Mouse (Mus musculus): ENCODE results near the gene Fcgr3. TPM values are rescaled to one million over a fixed set of nuclear protein-coding genes. Genes with fewer than 3 reads are reported as not detected.
"Not testable (repeated sequence)": the region's sequence is repeated elsewhere in the genome, so short reads cannot be mapped to it uniquely, and the experiment has no call there.

The Fcgr3 gene
- total and polyA plus RNA-seq, 3 experiments = 3.7 to 8.5 (median 6.1) TPM

DNA sequence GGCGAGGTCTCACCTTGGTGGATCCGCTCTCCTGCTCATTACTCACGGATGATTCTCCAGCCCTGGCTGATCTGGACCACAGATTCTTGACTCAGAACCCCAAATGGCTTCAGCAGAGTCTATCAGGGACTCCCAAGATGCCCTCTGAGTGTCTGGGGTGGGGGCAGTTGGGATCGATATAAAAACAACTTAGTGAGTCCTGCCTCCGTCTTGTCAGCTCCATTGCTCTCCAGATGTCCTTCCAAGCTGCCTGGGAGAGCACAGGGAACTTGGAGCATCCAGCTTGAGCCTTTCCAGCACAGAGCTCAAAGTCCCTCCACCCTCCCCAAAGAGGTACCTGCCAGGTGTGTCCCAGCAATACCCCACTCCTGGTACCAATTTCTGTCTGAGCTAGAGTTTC lies 11.4 kb upstream of the Fcgr3 start:
- H3K27ac ChIP-seq (ENCODE audit: insufficient read depth, low read depth); in situ Hi-C loops (cut with MboI; ENCODE audit: low pct_ligation_motif_present, low pct_unique_long_range_greater_than_20kb, low sequenced_read_pairs); dilution Hi-C loops (cut with MboI; ENCODE audit: extremely low pct_ligation_motif_present, extremely low pct_unique_long_range_greater_than_20kb, low sequenced_read_pairs); H3K9me3 ChIP-seq (replicated peaks; ENCODE audit: low read length); H3K79me2 ChIP-seq (replicated peaks; ENCODE audit: control insufficient read depth, extremely low read depth, insufficient read depth, poor library complexity, severe bottlenecking); DNase-seq (ENCODE audit: extremely low read depth); H3K9ac ChIP-seq (ENCODE audit: insufficient read depth, low read depth); H3K36me3 ChIP-seq (replicated peaks in 1 of 2; ENCODE audit: control insufficient read depth in 1 of 2, insufficient read depth in 1 of 2, low read length in 1 of 2); H3K27me3 ChIP-seq (replicated peaks); H3K4me2 ChIP-seq (ENCODE audit: insufficient read depth, low read depth, poor library complexity, severe bottlenecking); H3K4me1 ChIP-seq (ENCODE audit: control insufficient read depth in 1 of 2, insufficient read depth in 2 of 2); H3K4me3 ChIP-seq (replicated peaks in 1 of 3; ENCODE audit: low read depth in 2 of 3, low read length in 2 of 3, poor library complexity in 1 of 3): not testable (repeated sequence)

DNA sequence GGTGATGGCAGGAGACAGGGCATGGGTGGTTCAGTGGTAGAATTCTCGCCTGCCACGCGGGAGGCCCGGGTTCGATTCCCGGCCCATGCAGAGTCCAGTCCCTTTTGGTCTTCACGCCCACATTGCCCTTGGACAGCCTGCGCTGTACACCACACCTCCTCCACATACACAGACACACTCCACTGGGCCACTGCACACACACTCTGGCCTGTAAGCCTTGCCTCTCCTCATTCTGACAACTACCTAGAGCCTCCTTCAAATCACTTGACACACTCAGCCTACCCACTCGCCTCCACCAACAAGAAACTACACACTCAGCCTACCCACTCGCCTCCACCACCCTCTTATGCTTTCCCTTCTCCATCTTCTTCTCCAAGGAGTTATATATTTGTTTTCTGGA lies 9.5 kb upstream of the Fcgr3 start:
- H3K4me1 ChIP-seq (ENCODE audit: control insufficient read depth in 1 of 2, insufficient read depth in 2 of 2); H3K4me3 ChIP-seq (replicated peaks in 1 of 3; ENCODE audit: low read depth in 2 of 3, low read length in 2 of 3, poor library complexity in 1 of 3); H3K79me2 ChIP-seq (replicated peaks; ENCODE audit: control insufficient read depth, extremely low read depth, insufficient read depth, poor library complexity, severe bottlenecking); DNase-seq (ENCODE audit: extremely low read depth); H3K36me3 ChIP-seq (replicated peaks in 1 of 2; ENCODE audit: control insufficient read depth in 1 of 2, insufficient read depth in 1 of 2, low read length in 1 of 2); H3K27ac ChIP-seq (ENCODE audit: insufficient read depth, low read depth); H3K9me3 ChIP-seq (replicated peaks; ENCODE audit: low read length); H3K4me2 ChIP-seq (ENCODE audit: insufficient read depth, low read depth, poor library complexity, severe bottlenecking); H3K9ac ChIP-seq (ENCODE audit: insufficient read depth, low read depth); dilution Hi-C loops (cut with MboI; ENCODE audit: extremely low pct_ligation_motif_present, extremely low pct_unique_long_range_greater_than_20kb, low sequenced_read_pairs); in situ Hi-C loops (cut with MboI; ENCODE audit: low pct_ligation_motif_present, low pct_unique_long_range_greater_than_20kb, low sequenced_read_pairs); H3K27me3 ChIP-seq (replicated peaks): not testable (repeated sequence)

GRCm38 (mm10) chr1:171072217-171072616 lies 7.5 kb upstream of the Fcgr3 start:
- dilution Hi-C loops (cut with MboI; ENCODE audit: extremely low pct_ligation_motif_present, extremely low pct_unique_long_range_greater_than_20kb, low sequenced_read_pairs); in situ Hi-C loops (cut with MboI; ENCODE audit: low pct_ligation_motif_present, low pct_unique_long_range_greater_than_20kb, low sequenced_read_pairs); H3K27me3 ChIP-seq (replicated peaks): not testable (repeated sequence)

GRCm38 (mm10) chr1:171071726-171072125 lies 7.0 kb upstream of the Fcgr3 start:
- H3K4me2 ChIP-seq (ENCODE audit: insufficient read depth, low read depth, poor library complexity, severe bottlenecking); H3K9me3 ChIP-seq (replicated peaks; ENCODE audit: low read length); H3K79me2 ChIP-seq (replicated peaks; ENCODE audit: control insufficient read depth, extremely low read depth, insufficient read depth, poor library complexity, severe bottlenecking); DNase-seq (ENCODE audit: extremely low read depth); in situ Hi-C loops (cut with MboI; ENCODE audit: low pct_ligation_motif_present, low pct_unique_long_range_greater_than_20kb, low sequenced_read_pairs); H3K27me3 ChIP-seq (replicated peaks); H3K4me1 ChIP-seq (ENCODE audit: control insufficient read depth in 1 of 2, insufficient read depth in 2 of 2); H3K4me3 ChIP-seq (replicated peaks in 1 of 3; ENCODE audit: low read depth in 2 of 3, low read length in 2 of 3, poor library complexity in 1 of 3); H3K36me3 ChIP-seq (replicated peaks in 1 of 2; ENCODE audit: control insufficient read depth in 1 of 2, insufficient read depth in 1 of 2, low read length in 1 of 2); dilution Hi-C loops (cut with MboI; ENCODE audit: extremely low pct_ligation_motif_present, extremely low pct_unique_long_range_greater_than_20kb, low sequenced_read_pairs); H3K9ac ChIP-seq (ENCODE audit: insufficient read depth, low read depth); H3K27ac ChIP-seq (ENCODE audit: insufficient read depth, low read depth): not testable (repeated sequence)

More at GRCm38 (mm10) chr1:171072217-171072616, 7.5 kb upstream of the Fcgr3 start:
- not testable (repeated sequence) for H3K27ac ChIP-seq (ENCODE audit: insufficient read depth, low read depth); H3K9me3 ChIP-seq (replicated peaks; ENCODE audit: low read length); H3K79me2 ChIP-seq (replicated peaks; ENCODE audit: control insufficient read depth, extremely low read depth, insufficient read depth, poor library complexity, severe bottlenecking); H3K4me1 ChIP-seq (ENCODE audit: control insufficient read depth in 1 of 2, insufficient read depth in 2 of 2); H3K9ac ChIP-seq (ENCODE audit: insufficient read depth, low read depth); H3K4me2 ChIP-seq (ENCODE audit: insufficient read depth, low read depth, poor library complexity, severe bottlenecking); H3K4me3 ChIP-seq (replicated peaks in 1 of 3; ENCODE audit: low read depth in 2 of 3, low read length in 2 of 3, poor library complexity in 1 of 3); H3K36me3 ChIP-seq (replicated peaks in 1 of 2; ENCODE audit: control insufficient read depth in 1 of 2, insufficient read depth in 1 of 2, low read length in 1 of 2); DNase-seq (ENCODE audit: extremely low read depth)

- H3K36me3 ChIP-seq (replicated peaks in 1 of 2; ENCODE audit: control insufficient read depth in 1 of 2, insufficient read depth in 1 of 2, low read length in 1 of 2); H3K9ac ChIP-seq (ENCODE audit: insufficient read depth, low read depth); in situ Hi-C loops (cut with MboI; ENCODE audit: low pct_ligation_motif_present, low pct_unique_long_range_greater_than_20kb, low sequenced_read_pairs); H3K79me2 ChIP-seq (replicated peaks; ENCODE audit: control insufficient read depth, extremely low read depth, insufficient read depth, poor library complexity, severe bottlenecking); H3K27me3 ChIP-seq (replicated peaks); H3K9me3 ChIP-seq (replicated peaks; ENCODE audit: low read length); H3K4me2 ChIP-seq (ENCODE audit: insufficient read depth, low read depth, poor library complexity, severe bottlenecking); H3K4me3 ChIP-seq (replicated peaks in 1 of 3; ENCODE audit: low read depth in 2 of 3, low read length in 2 of 3, poor library complexity in 1 of 3); dilution Hi-C loops (cut with MboI; ENCODE audit: extremely low pct_ligation_motif_present, extremely low pct_unique_long_range_greater_than_20kb, low sequenced_read_pairs); DNase-seq (ENCODE audit: extremely low read depth); H3K27ac ChIP-seq (ENCODE audit: insufficient read depth, low read depth); H3K4me1 ChIP-seq (ENCODE audit: control insufficient read depth in 1 of 2, insufficient read depth in 2 of 2): not testable (repeated sequence)
Observed at GRCm38 (mm10) chr1:171070879-171071278, 6.1 kb upstream of the Fcgr3 start.

GRCm38 (mm10) chr1:171069508-171069907 lies 4.8 kb upstream of the Fcgr3 start:
- H3K9me3 ChIP-seq (replicated peaks; ENCODE audit: low read length); DNase-seq (ENCODE audit: extremely low read depth); H3K4me2 ChIP-seq (ENCODE audit: insufficient read depth, low read depth, poor library complexity, severe bottlenecking); H3K27me3 ChIP-seq (replicated peaks); H3K9ac ChIP-seq (ENCODE audit: insufficient read depth, low read depth); H3K79me2 ChIP-seq (replicated peaks; ENCODE audit: control insufficient read depth, extremely low read depth, insufficient read depth, poor library complexity, severe bottlenecking); dilution Hi-C loops (cut with MboI; ENCODE audit: extremely low pct_ligation_motif_present, extremely low pct_unique_long_range_greater_than_20kb, low sequenced_read_pairs); H3K36me3 ChIP-seq (replicated peaks in 1 of 2; ENCODE audit: control insufficient read depth in 1 of 2, insufficient read depth in 1 of 2, low read length in 1 of 2); H3K4me3 ChIP-seq (replicated peaks in 1 of 3; ENCODE audit: low read depth in 2 of 3, low read length in 2 of 3, poor library complexity in 1 of 3); H3K27ac ChIP-seq (ENCODE audit: insufficient read depth, low read depth); H3K4me1 ChIP-seq (ENCODE audit: control insufficient read depth in 1 of 2, insufficient read depth in 2 of 2); in situ Hi-C loops (cut with MboI; ENCODE audit: low pct_ligation_motif_present, low pct_unique_long_range_greater_than_20kb, low sequenced_read_pairs): not testable (repeated sequence)

Data from CH12.LX (cell line).